26 mouse cellular contexts compared by ENCODE assay signal in genomic region chr5:87390818-87391217, GRCm38 (mm10). TPM values are rescaled to one million over a fixed set of nuclear protein-coding genes. Genes with fewer than 3 reads are reported as not detected.
A peak's percentile ranks its signal among the peaks of the same experiment; 100 is the strongest.
DNase-seq lines count a peak whose midpoint lies in the region; ATAC-seq and TF ChIP-seq lines count a peak whose summit lies in the region.
"Had no signal": no experiment of that assay in that cellular context is flagged by ENCODE, and none has a peak within 500 bp of the region (broad histone marks: within the 10 kb centered on the region; RNA-seq: fewer than 3 reads in every experiment).

No protein-coding gene starts in this region.

- no peak for TF ChIP-seq POLR2A in lung, adult 2 months (IDR thresholded peaks at IDR 0.05; ENCODE audit: borderline replicate concordance, extremely low read depth, low read depth, low read length)

- H3K27me3 ChIP-seq in embryonic facial prominence, embryonic 14.5 days (replicated peaks; ENCODE audit: control insufficient read depth, insufficient read depth, low read length): no peaks in the 10 kb centered on the region
- H3K27me3 ChIP-seq in embryonic facial prominence, embryonic 10.5 days (replicated peaks; ENCODE audit: low read depth, poor library complexity, severe bottlenecking): no peaks in the 10 kb centered on the region
- H3K27me3 ChIP-seq in kidney, postnatal 0 days (ENCODE audit: insufficient read depth, low read length): no peaks in the 10 kb centered on the region
- H3K27me3 ChIP-seq in lung, embryonic 16.5 days (ENCODE audit: control insufficient read depth, insufficient read depth, low read depth, low read length): no peaks in the 10 kb centered on the region
- H3K27me3 ChIP-seq: embryonic facial prominence, embryonic 12.5 days; forebrain, embryonic 12.5 days; forebrain, embryonic 15.5 days; heart, embryonic 12.5 days; heart, embryonic 15.5 days; hindbrain, embryonic 13.5 days had no signal

- H3K4me2 ChIP-seq in embryonic facial prominence, embryonic 14.5 days (ENCODE audit: low read depth, low read length): no peak overlapping the region
- H3K4me2 ChIP-seq in kidney, postnatal 0 days (ENCODE audit: low read length): no peak overlapping the region
- H3K4me2 ChIP-seq in lung, embryonic 16.5 days (ENCODE audit: low read depth, low read length): no peak overlapping the region
- H3K4me2 ChIP-seq: embryonic facial prominence, embryonic 12.5 days; forebrain, embryonic 12.5 days; forebrain, embryonic 15.5 days; heart, embryonic 12.5 days; heart, embryonic 15.5 days; hindbrain, embryonic 13.5 days had no signal

- H3K9me3 ChIP-seq in embryonic facial prominence, embryonic 14.5 days (ENCODE audit: control insufficient read depth, low read length): no peaks in the 10 kb centered on the region
- no peaks in the 10 kb centered on the region for H3K9me3 ChIP-seq in embryonic facial prominence, embryonic 10.5 days
- H3K9me3 ChIP-seq in kidney, postnatal 0 days (replicated peaks; ENCODE audit: low read length): no peaks in the 10 kb centered on the region
- no peaks in the 10 kb centered on the region for H3K9me3 ChIP-seq in lung, embryonic 16.5 days (ENCODE audit: control insufficient read depth, low read length)
- H3K9me3 ChIP-seq: embryonic facial prominence, embryonic 12.5 days; forebrain, embryonic 12.5 days; forebrain, embryonic 15.5 days; heart, embryonic 12.5 days; heart, embryonic 15.5 days; hindbrain, embryonic 10.5 days; hindbrain, embryonic 13.5 days had no signal

- no peak for TF ChIP-seq CTCF in kidney, postnatal 0 days (IDR thresholded peaks at IDR 0.05; ENCODE audit: low read depth)
- TF ChIP-seq CTCF in lung, adult 2 months (IDR thresholded peaks at IDR 0.05; ENCODE audit: insufficient read depth, low read length): no peak

- DNase-seq in embryonic facial prominence, embryonic 14.5 days (ENCODE audit: low spot score): peak; percentile 1
- DNase-seq in embryonic facial prominence, embryonic 10.5 days (ENCODE audit: low spot score): no peak
- peak; percentile 56 for DNase-seq in kidney, postnatal 0 days (ENCODE audit: low spot score)
- DNase-seq in kidney, adult 8-10 months: no peak
- no peak for DNase-seq in lung, adult 2 months
- DNase-seq: adrenal gland, adult 8-10 months; adrenal gland, postnatal 25 days; cerebellum, adult 18-20 months; cerebellum, adult 9-10 months; cerebellum, postnatal 14 days; gastrocnemius, postnatal 25 days; heart, adult 18-20 months; heart, postnatal 10 days; heart, postnatal 36 days had no signal

- WGBS in embryonic facial prominence, embryonic 14.5 days: 71% methylated on average over 2 of the region's 2 CpGs
- 80% methylated on average over 2 of the region's 2 CpGs for WGBS in embryonic facial prominence, embryonic 10.5 days
- WGBS in kidney, postnatal 0 days: 45% methylated on average over 2 of the region's 2 CpGs
- 59% methylated on average over 2 of the region's 2 CpGs for WGBS in lung, embryonic 16.5 days
- 69% methylated on average over 2 of the region's 2 CpGs for WGBS in lung, adult 2 months

- H3K9ac ChIP-seq in embryonic facial prominence, embryonic 14.5 days (ENCODE audit: low read depth, low read length): no peak overlapping the region
- H3K9ac ChIP-seq in kidney, postnatal 0 days (ENCODE audit: low read depth, low read length): no peak overlapping the region
- no peak overlapping the region for H3K9ac ChIP-seq in lung, embryonic 16.5 days (ENCODE audit: low read length)
- H3K9ac ChIP-seq: embryonic facial prominence, embryonic 12.5 days; forebrain, embryonic 12.5 days; forebrain, embryonic 15.5 days; heart, embryonic 12.5 days; heart, embryonic 15.5 days; hindbrain, embryonic 13.5 days had no signal

- no peak for ATAC-seq in embryonic facial prominence, embryonic 14.5 days (ENCODE audit: low read depth)
- ATAC-seq in kidney, postnatal 0 days (replicated peaks; ENCODE audit: low FRiP score, low read depth): no peak
- ATAC-seq in lung, embryonic 16.5 days (ENCODE audit: low read depth): peak; percentile 78
- ATAC-seq: activated CD4-positive, CD25-positive, alpha-beta regulatory T cell, adult 4 months; forebrain, embryonic 15.5 days; hindbrain, embryonic 16.5 days had no signal

- H3K4me1 ChIP-seq in embryonic facial prominence, embryonic 14.5 days (ENCODE audit: control insufficient read depth, insufficient read depth, low read length): no peaks in the 10 kb centered on the region
- no peaks in the 10 kb centered on the region for H3K4me1 ChIP-seq in embryonic facial prominence, embryonic 10.5 days
- no peaks in the 10 kb centered on the region for H3K4me1 ChIP-seq in kidney, postnatal 0 days (replicated peaks; ENCODE audit: insufficient read depth, low read length)
- H3K4me1 ChIP-seq in lung, embryonic 16.5 days (replicated peaks; ENCODE audit: control insufficient read depth, insufficient read depth, low read length): no peaks in the 10 kb centered on the region
- no peaks in the 10 kb centered on the region for H3K4me1 ChIP-seq in lung, adult 2 months (ENCODE audit: control insufficient read depth, insufficient read depth, low read length)
- H3K4me1 ChIP-seq: embryonic facial prominence, embryonic 12.5 days; forebrain, embryonic 12.5 days; forebrain, embryonic 15.5 days; heart, embryonic 12.5 days; heart, embryonic 15.5 days; hindbrain, embryonic 10.5 days; hindbrain, embryonic 13.5 days had no signal

- H3K36me3 ChIP-seq in embryonic facial prominence, embryonic 14.5 days (ENCODE audit: control insufficient read depth, insufficient read depth, low read length): no peaks in the 10 kb centered on the region
- no peaks in the 10 kb centered on the region for H3K36me3 ChIP-seq in embryonic facial prominence, embryonic 10.5 days (replicated peaks)
- no peaks in the 10 kb centered on the region for H3K36me3 ChIP-seq in kidney, postnatal 0 days (ENCODE audit: insufficient read depth, low read length)
- H3K36me3 ChIP-seq in lung, embryonic 16.5 days (ENCODE audit: control insufficient read depth, insufficient read depth, low read length): no peaks in the 10 kb centered on the region
- H3K36me3 ChIP-seq: embryonic facial prominence, embryonic 12.5 days; forebrain, embryonic 12.5 days; forebrain, embryonic 15.5 days; heart, embryonic 12.5 days; heart, embryonic 15.5 days; hindbrain, embryonic 10.5 days; hindbrain, embryonic 13.5 days had no signal

- no peak overlapping the region for H3K27ac ChIP-seq in embryonic facial prominence, embryonic 14.5 days (replicated peaks; ENCODE audit: low read depth, low read length)
- no peak overlapping the region for H3K27ac ChIP-seq in embryonic facial prominence, embryonic 10.5 days (replicated peaks)
- H3K27ac ChIP-seq in kidney, postnatal 0 days: no peak overlapping the region
- H3K27ac ChIP-seq in lung, embryonic 16.5 days (ENCODE audit: low read length): no peak overlapping the region
- H3K27ac ChIP-seq: embryonic facial prominence, embryonic 12.5 days; forebrain, embryonic 12.5 days; forebrain, embryonic 15.5 days; heart, embryonic 15.5 days; hindbrain, embryonic 10.5 days; hindbrain, embryonic 13.5 days had no signal

- H3K4me3 ChIP-seq in embryonic facial prominence, embryonic 14.5 days (ENCODE audit: low read depth, low read length): no peak overlapping the region
- H3K4me3 ChIP-seq in embryonic facial prominence, embryonic 10.5 days: no peak overlapping the region
- no peak overlapping the region for H3K4me3 ChIP-seq in kidney, postnatal 0 days (replicated peaks; ENCODE audit: low read depth, low read length)
- no peak overlapping the region for H3K4me3 ChIP-seq in lung, embryonic 16.5 days (ENCODE audit: low read length)
- H3K4me3 ChIP-seq in lung, adult 2 months (replicated peaks; ENCODE audit: extremely low read depth, low read depth, low read length): no peak overlapping the region
- H3K4me3 ChIP-seq: embryonic facial prominence, embryonic 12.5 days; erythroblast, embryonic 14.5 days; forebrain, embryonic 12.5 days; forebrain, embryonic 15.5 days; heart, embryonic 12.5 days; heart, embryonic 15.5 days; hindbrain, embryonic 10.5 days; hindbrain, embryonic 13.5 days had no signal

RNA-seq across cellular contexts. Expression of gene Ugt2b38, which starts 33.2 kb away (rescaled TPM):
- not detected in 2 replicates for polyA plus RNA-seq in embryonic facial prominence, embryonic 14.5 days (2014; fragmentation: Nextera tagmentation; extraction: Ambion mirVana)
- polyA plus RNA-seq in embryonic facial prominence, embryonic 10.5 days (2016; fragmentation: Nextera tagmentation; extraction: Ambion mirVana): not detected in 2 replicates
- polyA plus RNA-seq in kidney, postnatal 0 days (2015; fragmentation: Nextera tagmentation; extraction: Ambion mirVana): 4.3 and 4.5 TPM in 2 replicates
- polyA plus RNA-seq in lung, embryonic 16.5 days (2015; fragmentation: Nextera tagmentation; extraction: Ambion mirVana): not detected in 2 replicates
- polyA plus RNA-seq in lung, adult 2 months (2012; rRNA removed): not detected in 2 replicates
- polyA plus RNA-seq: activated CD4-positive, CD25-positive, alpha-beta regulatory T cell, adult 4 months; embryonic facial prominence, embryonic 12.5 days; erythroblast, embryonic 14.5 days; forebrain, embryonic 12.5 days; forebrain, embryonic 15.5 days; gonadal fat pad, adult 2 months; heart, embryonic 12.5 days; heart, embryonic 15.5 days; hindbrain, embryonic 10.5 days; hindbrain, embryonic 13.5 days; hindbrain, embryonic 16.5 days had no signal

RNA-seq across cellular contexts. Expression of gene Ugt2a3, which starts 53.8 kb away (rescaled TPM):
- not detected in 2 replicates for polyA plus RNA-seq in embryonic facial prominence, embryonic 14.5 days (2014; fragmentation: Nextera tagmentation; extraction: Ambion mirVana)
- polyA plus RNA-seq in embryonic facial prominence, embryonic 10.5 days (2016; fragmentation: Nextera tagmentation; extraction: Ambion mirVana): not detected in 2 replicates
- polyA plus RNA-seq in kidney, postnatal 0 days (2015; fragmentation: Nextera tagmentation; extraction: Ambion mirVana): 0.13 and 0.18 TPM in 2 replicates
- polyA plus RNA-seq in lung, embryonic 16.5 days (2015; fragmentation: Nextera tagmentation; extraction: Ambion mirVana): not detected in 2 replicates
- not detected in 2 replicates for polyA plus RNA-seq in lung, adult 2 months (2012; rRNA removed)
- polyA plus RNA-seq: activated CD4-positive, CD25-positive, alpha-beta regulatory T cell, adult 4 months; embryonic facial prominence, embryonic 12.5 days; erythroblast, embryonic 14.5 days; forebrain, embryonic 12.5 days; forebrain, embryonic 15.5 days; gonadal fat pad, adult 2 months; heart, embryonic 12.5 days; heart, embryonic 15.5 days; hindbrain, embryonic 10.5 days; hindbrain, embryonic 13.5 days; hindbrain, embryonic 16.5 days had no signal

Comparison
In these comparisons a context has a peak if more than half of its experiments do, and no peak if none do; other contexts are left out.
1. DNase-seq: peak in embryonic facial prominence, embryonic 14.5 days (single experiment) and kidney, postnatal 0 days (single experiment); none in embryonic facial prominence, embryonic 10.5 days (single experiment), kidney, adult 8-10 months (0 of 2) and lung, adult 2 months (single experiment).